Mouse (Mus musculus): Measurements from ENCODE around the gene Eef1e1. TPM values are rescaled to one million over a fixed set of nuclear protein-coding genes. Genes with fewer than 3 reads are reported as not detected.

Eef1e1 gene
- polyA plus RNA-seq, 1 experiment: 20.7 TPM

DNA sequence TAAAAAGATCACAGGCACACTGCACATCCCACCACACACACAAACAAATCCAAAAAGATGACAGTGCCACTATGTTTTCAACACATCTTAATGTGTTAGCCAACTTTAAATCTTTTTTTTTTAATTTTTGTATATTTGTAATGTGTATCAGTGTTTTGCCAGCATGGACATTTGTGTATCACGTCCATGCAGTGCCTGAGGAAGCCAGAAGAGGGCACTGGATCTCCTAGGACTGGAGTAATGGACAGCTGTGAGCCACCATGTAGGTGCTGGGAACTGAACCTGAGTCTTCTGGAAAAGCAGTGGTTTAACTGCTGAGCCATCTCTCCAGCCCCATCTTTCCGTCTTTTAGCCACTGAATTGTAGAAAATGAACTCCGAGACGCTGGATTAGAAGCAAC, 46.7 kb downstream of the Eef1e1 start:
- Histone ChIP-seq H3K4me1 (peaks cover 15% of the 10 kb centered on the region; the same call in 1 of the 2 replicates), H3K9me3 (peaks cover 10% of the 10 kb centered on the region; the same call in 1 of the 2 replicates), H3K4me3 (replicated peaks) (no peak overlapping the region), H3K36me3 (replicated peaks; ENCODE audit: low read length) (peaks cover 35% of the 10 kb centered on the region), H3K27me3 (replicated peaks) (no peaks in the 10 kb centered on the region)
- TF ChIP-seq FLI1 (IDR thresholded peaks at IDR 0.05; ENCODE audit: low read length) (no peak), GATA1 (IDR thresholded peaks at IDR 0.05; ENCODE audit: borderline replicate concordance, low read length) (no peak)

DNA sequence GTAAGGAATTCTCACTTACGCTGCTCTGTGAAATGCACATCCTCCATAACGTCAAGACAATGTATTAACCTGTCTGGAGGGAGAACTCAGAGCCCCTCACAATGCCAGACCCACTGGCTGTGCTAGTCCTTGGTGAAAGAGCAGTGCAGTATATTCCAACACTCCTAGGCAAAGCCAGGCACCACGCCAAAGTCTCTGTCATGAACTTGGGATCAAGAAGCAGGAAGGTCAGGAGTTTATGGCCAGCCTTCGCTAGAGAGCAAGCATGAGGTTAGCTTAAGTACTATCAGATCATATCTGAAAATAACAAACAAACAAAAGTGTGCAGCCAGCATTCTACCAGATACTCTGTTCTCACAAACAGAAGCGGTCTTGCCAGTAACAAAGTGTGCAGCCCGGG, 48.5 kb downstream of the Eef1e1 start:
- H3K4me3 ChIP-seq (replicated peaks): no peak overlapping the region
- H3K4me1 ChIP-seq: peaks cover 12% of the 10 kb centered on the region; the same call in 1 of the 2 replicates
- no peaks in the 10 kb centered on the region for H3K27me3 ChIP-seq (replicated peaks)
- TF ChIP-seq FLI1 (IDR thresholded peaks at IDR 0.05; ENCODE audit: low read length): no peak
- TF ChIP-seq GATA1 (IDR thresholded peaks at IDR 0.05; ENCODE audit: borderline replicate concordance, low read length): no peak
- peaks cover 30% of the 10 kb centered on the region for H3K36me3 ChIP-seq (replicated peaks; ENCODE audit: low read length)
- peaks cover 10% of the 10 kb centered on the region; the same call in 1 of the 2 replicates for H3K9me3 ChIP-seq

DNA sequence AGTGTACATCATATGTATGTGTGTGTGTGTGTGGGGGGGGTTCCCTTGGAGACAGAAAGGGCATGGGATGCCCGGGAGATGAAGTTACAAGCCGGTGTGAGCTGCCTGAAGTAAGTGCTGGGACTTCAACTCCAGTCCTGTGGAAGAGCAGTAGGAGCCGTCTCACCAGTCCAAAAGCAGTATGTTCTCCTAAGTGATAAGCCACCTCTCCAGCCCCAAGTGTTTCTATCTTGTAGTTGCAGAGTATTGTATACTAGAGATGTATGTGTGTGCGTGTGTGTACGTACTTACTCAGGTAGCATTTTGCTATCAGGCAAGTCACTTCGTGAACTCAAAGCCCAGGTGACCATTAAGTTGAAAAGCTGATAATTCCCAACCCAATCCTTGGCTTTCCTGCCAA, 51.7 kb downstream of the Eef1e1 start:
- Histone ChIP-seq H3K36me3 (replicated peaks; ENCODE audit: low read length) (peaks cover 33% of the 10 kb centered on the region), H3K9me3 (no peaks in the 10 kb centered on the region), H3K4me1 (no peaks in the 10 kb centered on the region), H3K4me3 (replicated peaks) (no peak overlapping the region), H3K27me3 (replicated peaks) (no peaks in the 10 kb centered on the region)
- no peak for TF ChIP-seq GATA1 (IDR thresholded peaks at IDR 0.05; ENCODE audit: borderline replicate concordance, low read length)
- no peak for TF ChIP-seq FLI1 (IDR thresholded peaks at IDR 0.05; ENCODE audit: low read length)

DNA sequence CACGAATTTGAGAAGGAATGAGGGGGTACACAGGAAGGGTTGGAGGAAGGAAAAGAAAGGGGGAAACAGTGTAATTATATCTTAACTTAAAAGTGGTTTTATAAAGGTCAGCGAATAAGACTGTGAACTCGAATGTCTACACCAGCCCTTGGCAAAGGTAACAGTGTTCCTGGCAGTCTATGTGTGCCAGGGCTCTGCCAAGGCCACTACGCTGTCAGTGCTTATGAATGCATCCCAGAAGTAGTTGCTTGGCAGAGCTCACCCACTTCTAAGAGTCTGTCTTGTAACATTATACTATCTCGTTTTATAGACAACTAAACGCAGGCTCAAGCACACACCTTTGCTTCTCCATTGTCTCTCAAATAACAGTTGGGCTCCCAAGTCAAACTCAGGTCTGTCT, 53.5 kb downstream of the Eef1e1 start:
- Histone ChIP-seq H3K36me3 (replicated peaks; ENCODE audit: low read length) (peaks cover 26% of the 10 kb centered on the region), H3K9me3 (no peaks in the 10 kb centered on the region), H3K4me1 (no peaks in the 10 kb centered on the region), H3K27me3 (replicated peaks) (no peaks in the 10 kb centered on the region), H3K4me3 (replicated peaks) (no peak overlapping the region)
- no peak for TF ChIP-seq FLI1 (IDR thresholded peaks at IDR 0.05; ENCODE audit: low read length)

DNA sequence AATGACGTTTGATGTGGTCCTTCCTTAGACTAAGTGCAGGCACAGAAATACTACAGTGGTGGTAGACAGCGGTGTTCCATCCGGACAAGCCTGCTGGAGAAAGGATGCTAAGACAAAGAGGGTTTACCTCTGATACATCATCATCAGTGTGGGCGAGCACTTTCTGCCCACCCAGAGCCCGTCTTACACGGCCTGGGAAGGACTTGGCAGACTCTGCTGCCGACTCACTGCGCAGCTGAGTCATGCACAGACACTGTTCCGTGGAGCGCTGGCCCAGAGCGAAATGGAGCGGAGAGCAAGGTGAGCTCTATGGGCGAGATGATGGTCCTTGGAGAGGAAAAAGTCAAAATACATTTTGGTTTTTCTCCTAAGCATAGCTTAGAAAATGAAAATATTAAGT, 55.9 kb downstream of the Eef1e1 start:
- Histone ChIP-seq H3K4me1 (no peaks in the 10 kb centered on the region), H3K36me3 (replicated peaks; ENCODE audit: low read length) (peaks cover 23% of the 10 kb centered on the region), H3K4me3 (replicated peaks) (no peak overlapping the region), H3K9me3 (no peaks in the 10 kb centered on the region), H3K27me3 (replicated peaks) (no peaks in the 10 kb centered on the region)
- TF ChIP-seq GATA1 (IDR thresholded peaks at IDR 0.05; ENCODE audit: borderline replicate concordance, low read length) (no peak), FLI1 (IDR thresholded peaks at IDR 0.05; ENCODE audit: low read length) (no peak)

DNA sequence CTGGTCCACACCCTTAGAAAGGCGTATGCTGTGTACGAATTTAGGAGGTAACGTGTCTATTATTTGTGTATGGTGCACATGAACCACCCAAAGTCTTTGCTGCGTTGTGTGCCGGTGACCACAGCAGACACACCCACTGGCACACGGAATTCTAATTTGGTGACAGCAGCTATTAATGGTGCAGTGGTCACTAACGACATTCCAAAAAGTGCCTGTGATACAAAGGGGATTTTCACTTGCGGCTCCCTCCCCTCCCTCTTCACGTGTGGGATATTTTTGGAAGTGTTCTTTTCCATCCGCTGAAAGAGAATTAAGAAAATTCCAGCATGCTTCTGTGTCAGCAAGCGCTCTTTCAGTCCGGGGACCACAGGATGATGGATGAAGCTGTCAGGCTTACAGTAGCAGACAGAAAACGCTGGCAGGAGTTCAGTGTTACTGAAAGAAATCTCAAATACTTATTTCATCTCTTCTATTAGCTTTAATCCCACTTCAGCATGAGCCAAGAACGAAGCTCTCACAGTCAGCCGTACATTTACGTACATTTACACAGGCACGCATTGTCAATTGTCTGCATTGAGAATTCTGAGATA, 56.5 kb downstream of the Eef1e1 start:
- H3K4me1 ChIP-seq: no peaks in the 10 kb centered on the region
- no peaks in the 10 kb centered on the region for H3K27me3 ChIP-seq (replicated peaks)
- H3K4me3 ChIP-seq (replicated peaks): no peak overlapping the region
- H3K36me3 ChIP-seq (replicated peaks; ENCODE audit: low read length): peaks cover 22% of the 10 kb centered on the region
- no peaks in the 10 kb centered on the region for H3K9me3 ChIP-seq
- TF ChIP-seq FLI1 (IDR thresholded peaks at IDR 0.05; ENCODE audit: low read length) (no peak), GATA1 (IDR thresholded peaks at IDR 0.05; ENCODE audit: borderline replicate concordance, low read length) (no peak)

DNA sequence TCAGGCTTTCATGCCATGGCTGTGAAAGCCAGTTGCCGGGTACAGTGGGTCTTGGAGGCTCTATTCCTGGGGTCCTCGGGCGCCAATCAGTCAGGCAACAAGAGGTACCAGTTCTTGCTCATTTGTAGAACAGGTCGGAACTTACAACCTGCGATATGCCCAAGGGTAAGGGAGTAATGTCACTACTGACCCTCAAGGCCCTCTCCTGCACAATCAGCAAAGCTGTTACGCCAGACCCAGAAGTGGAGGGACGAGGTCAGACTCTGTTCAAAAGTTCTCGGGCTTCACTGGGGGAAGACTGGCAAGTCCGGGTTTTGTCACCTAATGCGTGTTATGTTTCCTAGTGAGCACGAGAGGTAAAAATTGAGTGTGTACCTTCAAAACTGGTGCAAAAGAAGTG, 58.0 kb downstream of the Eef1e1 start:
- H3K4me3 ChIP-seq (replicated peaks): no peak overlapping the region
- no peak for TF ChIP-seq GATA1 (IDR thresholded peaks at IDR 0.05; ENCODE audit: borderline replicate concordance, low read length)
- no peak for TF ChIP-seq FLI1 (IDR thresholded peaks at IDR 0.05; ENCODE audit: low read length)
- peaks cover 19% of the 10 kb centered on the region for H3K36me3 ChIP-seq (replicated peaks; ENCODE audit: low read length)
- H3K27me3 ChIP-seq (replicated peaks): no peaks in the 10 kb centered on the region
- H3K4me1 ChIP-seq: no peaks in the 10 kb centered on the region
- H3K9me3 ChIP-seq: no peaks in the 10 kb centered on the region

DNA sequence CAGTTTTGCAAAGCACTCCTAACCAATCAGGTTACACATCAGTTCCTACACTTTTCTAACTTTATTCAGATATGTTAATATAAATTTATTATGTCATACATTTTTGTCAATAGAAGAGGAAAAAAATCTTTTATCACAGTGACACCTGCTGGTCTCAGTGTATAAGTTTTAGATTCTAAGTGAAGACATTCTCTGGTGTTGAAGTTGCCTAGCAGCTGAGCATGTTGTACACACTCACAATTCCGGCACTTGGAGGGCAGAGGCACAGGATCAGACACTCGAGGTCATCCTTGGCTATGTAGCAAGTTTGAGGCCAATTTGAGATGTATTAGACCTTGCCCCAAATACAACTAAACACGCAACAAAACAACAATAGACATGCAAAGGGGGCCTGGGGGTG, 61.8 kb downstream of the Eef1e1 start:
- Histone ChIP-seq H3K9me3 (no peaks in the 10 kb centered on the region), H3K4me3 (replicated peaks) (no peak overlapping the region), H3K36me3 (replicated peaks; ENCODE audit: low read length) (peaks cover 1% of the 10 kb centered on the region), H3K4me1 (no peaks in the 10 kb centered on the region), H3K27me3 (replicated peaks) (peaks cover 6% of the 10 kb centered on the region)
- TF ChIP-seq GATA1 (IDR thresholded peaks at IDR 0.05; ENCODE audit: borderline replicate concordance, low read length) (no peak), FLI1 (IDR thresholded peaks at IDR 0.05; ENCODE audit: low read length) (no peak)

DNA sequence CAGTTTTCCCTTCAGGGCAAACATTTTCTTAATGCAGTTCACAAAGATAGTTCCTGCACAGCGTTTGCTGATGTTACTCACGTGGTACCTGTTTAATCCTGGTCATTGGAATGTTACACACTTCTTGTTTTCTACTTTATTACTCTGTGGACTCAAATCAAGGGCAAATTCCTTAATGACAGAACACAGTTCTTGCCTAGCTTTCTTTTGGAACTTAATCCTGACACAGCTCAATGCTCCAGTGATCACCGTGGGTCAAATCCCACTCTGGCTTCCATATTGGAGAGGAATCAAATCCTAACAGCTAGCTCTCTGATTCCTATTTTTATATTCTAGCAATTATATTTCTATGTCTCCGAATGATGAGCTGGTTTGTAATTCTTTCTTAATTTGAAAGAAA, 62.4 kb downstream of the Eef1e1 start:
- no peak overlapping the region for H3K4me3 ChIP-seq (replicated peaks)
- no peaks in the 10 kb centered on the region for H3K36me3 ChIP-seq (replicated peaks; ENCODE audit: low read length)
- peaks cover 8% of the 10 kb centered on the region for H3K27me3 ChIP-seq (replicated peaks)
- no peak for TF ChIP-seq GATA1 (IDR thresholded peaks at IDR 0.05; ENCODE audit: borderline replicate concordance, low read length)
- no peak for TF ChIP-seq FLI1 (IDR thresholded peaks at IDR 0.05; ENCODE audit: low read length)
- H3K9me3 ChIP-seq: no peaks in the 10 kb centered on the region
- H3K4me1 ChIP-seq: no peaks in the 10 kb centered on the region

Other genes with a start within 250 kb of the Eef1e1 start
- 29.2 and 83.2 TPM in 2 replicates for gene Txndc5, start 130.2 kb downstream of the Eef1e1 start, polyA plus RNA-seq (2012; ENCODE audit: insufficient read depth, low replicate concordance)
- 6.2 TPM in 1 of 2 replicates, not detected in the other for gene Bloc1s5, start 23.9 kb downstream of the Eef1e1 start, polyA plus RNA-seq (2012; ENCODE audit: insufficient read depth, low replicate concordance)

Data from megakaryocyte, embryonic 14.5 days (primary cell).